10 mouse cellular contexts compared by ENCODE assay signal in the genomic region with DNA sequence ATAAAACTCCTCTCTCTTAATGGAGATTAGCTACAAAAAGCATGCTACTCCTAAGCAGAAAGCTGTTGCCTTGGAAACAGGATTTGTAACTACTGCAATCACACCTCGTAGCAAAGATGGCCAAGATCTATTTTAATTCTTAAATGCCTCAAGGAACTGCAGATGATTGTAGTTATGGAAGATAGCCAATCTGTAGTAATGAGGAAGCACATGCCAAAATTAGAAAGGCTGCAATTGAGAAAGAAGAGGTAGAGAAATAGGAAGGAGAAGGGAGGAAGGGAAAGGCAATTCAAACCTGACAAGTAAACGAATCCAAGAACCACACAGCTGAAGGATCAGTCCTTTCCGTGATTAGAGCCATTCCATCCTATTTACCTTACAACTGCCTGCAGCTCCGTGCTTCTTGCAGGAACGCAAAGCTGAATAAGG. TPM values are rescaled to one million over a fixed set of nuclear protein-coding genes. Genes with fewer than 3 reads are reported as not detected.
DNase-seq lines count a peak whose midpoint lies in the region; ATAC-seq and TF ChIP-seq lines count a peak whose summit lies in the region.
"Had no signal": no experiment of that assay in that cellular context is flagged by ENCODE, and none has a peak within 500 bp of the region (broad histone marks: within the 10 kb centered on the region; RNA-seq: fewer than 3 reads in every experiment).

No protein-coding gene starts in this region.

- ATAC-seq in hindbrain, embryonic 15.5 days (ENCODE audit: low FRiP score, low read depth) = no peak
- ATAC-seq in hindbrain, embryonic 16.5 days = peak; percentile 53; the same call in 1 of the 2 replicates
- ATAC-seq: intestine, embryonic 16.5 days had no signal

- no peak for DNase-seq in hindbrain, embryonic 10.5 days (ENCODE audit: low spot score)
- peak; percentile 29 for DNase-seq in 416B (ENCODE audit: low read depth)
- DNase-seq in MEL (ENCODE audit: low read depth, low spot score) = peak; percentile 41
- DNase-seq in spleen, postnatal 4 days (ENCODE audit: low spot score in 2 of 2) = no peak
- DNase-seq in adrenal gland, adult 8-10 months = no peak
- DNase-seq: adrenal gland, postnatal 10 days had no signal

- peaks cover 39% of the 10 kb centered on the region for H3K4me1 ChIP-seq in hindbrain, embryonic 15.5 days (replicated peaks)
- no peaks in the 10 kb centered on the region for H3K4me1 ChIP-seq in hindbrain, embryonic 10.5 days (replicated peaks)
- H3K4me1 ChIP-seq in MEL (ENCODE audit: control insufficient read depth in 1 of 2, insufficient read depth in 2 of 2, low read length in 2 of 2) = peaks cover 5 to 21% of the 10 kb centered on the region in 2 experiments
- peaks cover 17% of the 10 kb centered on the region for H3K4me1 ChIP-seq in hindbrain, embryonic 16.5 days (ENCODE audit: control insufficient read depth, insufficient read depth, low read depth, low read length)

- WGBS in hindbrain, embryonic 15.5 days = 41% methylated on average over 5 of the region's 5 CpGs
- 73% methylated on average over 5 of the region's 5 CpGs for WGBS in hindbrain, embryonic 10.5 days
- WGBS in hindbrain, embryonic 16.5 days = 39% methylated on average over 5 of the region's 5 CpGs

- no peak overlapping the region for H3K4me3 ChIP-seq in hindbrain, embryonic 15.5 days
- no peak overlapping the region for H3K4me3 ChIP-seq in hindbrain, embryonic 10.5 days
- H3K4me3 ChIP-seq in MEL (ENCODE audit: control insufficient read depth in 1 of 2, insufficient read depth in 1 of 2, low read depth in 2 of 2, low read length in 2 of 2) = no peak overlapping the region
- H3K4me3 ChIP-seq in hindbrain, embryonic 16.5 days (ENCODE audit: low read length) = no peak overlapping the region

- no peaks in the 10 kb centered on the region for H3K9me3 ChIP-seq in hindbrain, embryonic 15.5 days
- no peaks in the 10 kb centered on the region for H3K9me3 ChIP-seq in hindbrain, embryonic 10.5 days
- no peaks in the 10 kb centered on the region for H3K9me3 ChIP-seq in MEL (replicated peaks; ENCODE audit: insufficient read depth, low read length)
- H3K9me3 ChIP-seq in hindbrain, embryonic 16.5 days (ENCODE audit: control insufficient read depth, low read length) = no peaks in the 10 kb centered on the region
- H3K9me3 ChIP-seq: G1E had no signal

- no peak for TF ChIP-seq RAD21 in MEL (IDR thresholded peaks at IDR 0.05; ENCODE audit: low read depth, low read length)

- peak overlapping the region; percentile 11; the same call in 1 of the 2 replicates for H3K4me2 ChIP-seq in hindbrain, embryonic 15.5 days
- peak overlapping the region; percentile 13; the same call in 1 of the 2 replicates for H3K4me2 ChIP-seq in hindbrain, embryonic 16.5 days (ENCODE audit: low read length)

- H3K9ac ChIP-seq in hindbrain, embryonic 15.5 days = no peak overlapping the region
- no peak overlapping the region for H3K9ac ChIP-seq in MEL (ENCODE audit: control insufficient read depth, low read depth, low read length, poor library complexity, severe bottlenecking)
- H3K9ac ChIP-seq in hindbrain, embryonic 16.5 days (ENCODE audit: low read depth, low read length) = no peak overlapping the region

- no peak for TF ChIP-seq CTCF in MEL (IDR thresholded peaks at IDR 0.05 in 2 of 3, conservative IDR thresholded peaks at IDR 0.05 in 1 of 3; ENCODE audit: control insufficient read depth in 1 of 3, insufficient read depth in 1 of 3, low read depth in 2 of 3, low read length in 3 of 3, poor library complexity in 1 of 3, severe bottlenecking in 1 of 3)

- H3K36me3 ChIP-seq in hindbrain, embryonic 15.5 days = no peaks in the 10 kb centered on the region
- no peaks in the 10 kb centered on the region for H3K36me3 ChIP-seq in hindbrain, embryonic 10.5 days
- H3K36me3 ChIP-seq in MEL (ENCODE audit: control insufficient read depth in 1 of 2, insufficient read depth in 2 of 2, low read length in 2 of 2) = peaks cover 0 to 16% of the 10 kb centered on the region in 2 experiments; a peak in 2 of 4 replicates
- no peaks in the 10 kb centered on the region for H3K36me3 ChIP-seq in hindbrain, embryonic 16.5 days (ENCODE audit: control insufficient read depth, insufficient read depth, low read length)
- H3K36me3 ChIP-seq: G1E had no signal

- peak overlapping the region; percentile 67 for H3K27ac ChIP-seq in hindbrain, embryonic 15.5 days (replicated peaks)
- no peak overlapping the region for H3K27ac ChIP-seq in hindbrain, embryonic 10.5 days
- no peak overlapping the region for H3K27ac ChIP-seq in MEL (ENCODE audit: control insufficient read depth, low read depth, low read length)
- H3K27ac ChIP-seq in hindbrain, embryonic 16.5 days (ENCODE audit: low read depth, low read length) = peak overlapping the region; percentile 69

- TF ChIP-seq POLR2A in MEL (IDR thresholded peaks at IDR 0.05; ENCODE audit: control insufficient read depth in 1 of 2, insufficient read depth in 1 of 2, low read depth in 1 of 2, low read length in 2 of 2, poor library complexity in 1 of 2) = no peak

- H3K79me2 ChIP-seq in MEL (ENCODE audit: control insufficient read depth, insufficient read depth, low read length, poor library complexity) = no peaks in the 10 kb centered on the region

- no peaks in the 10 kb centered on the region for H3K27me3 ChIP-seq in hindbrain, embryonic 15.5 days
- no peaks in the 10 kb centered on the region for H3K27me3 ChIP-seq in hindbrain, embryonic 10.5 days (ENCODE audit: insufficient read depth, poor library complexity, severe bottlenecking)
- no peaks in the 10 kb centered on the region for H3K27me3 ChIP-seq in MEL (ENCODE audit: control insufficient read depth in 1 of 2, insufficient read depth in 2 of 2, low read length in 2 of 2)
- H3K27me3 ChIP-seq in hindbrain, embryonic 16.5 days (replicated peaks; ENCODE audit: control insufficient read depth, insufficient read depth, low read length) = no peaks in the 10 kb centered on the region

- no peak for TF ChIP-seq EP300 in MEL (IDR thresholded peaks at IDR 0.05; ENCODE audit: low read depth in 1 of 2, low read length in 2 of 2)

TF ChIP-seq in MEL, 35 proteins besides CTCF, POLR2A, EP300 and RAD21:
- TF ChIP-seq MYC (IDR thresholded peaks at IDR 0.05; ENCODE audit: low read depth, low read length) (no peak), ZKSCAN1 (IDR thresholded peaks at IDR 0.05; ENCODE audit: low read depth, low read length) (no peak), RCOR1 (IDR thresholded peaks at IDR 0.05; ENCODE audit: low read depth, low read length) (0 out of 2 replicates have a peak, but pooled peaks have one; percentile 25), JUND (IDR thresholded peaks at IDR 0.05; ENCODE audit: low read depth, low read length) (no peak), MEF2A (IDR thresholded peaks at IDR 0.05; ENCODE audit: extremely low read depth, insufficient replicate concordance, low read depth, low read length, poor library complexity, severe bottlenecking) (peak; percentile 60; the same call in 1 of the 2 replicates), ETS1 (IDR thresholded peaks at IDR 0.05; ENCODE audit: low read depth, low read length) (peak; percentile 53; the same call in 1 of the 2 replicates), USF2 (IDR thresholded peaks at IDR 0.05; ENCODE audit: borderline replicate concordance in 1 of 2, insufficient read depth in 1 of 2, low read depth in 1 of 2, low read length in 2 of 2) (no peak), CHD1 (IDR thresholded peaks at IDR 0.05; ENCODE audit: low read depth, low read length) (no peak), GABPA (IDR thresholded peaks at IDR 0.05; ENCODE audit: low read depth, low read length) (no peak), BHLHE40 (IDR thresholded peaks at IDR 0.05; ENCODE audit: borderline replicate concordance, low read depth, low read length) (no peak), HCFC1 (IDR thresholded peaks at IDR 0.05; ENCODE audit: low read depth, low read length) (no peak), TAL1 (IDR thresholded peaks at IDR 0.05; ENCODE audit: low read length) (no peak), GATA1 (IDR thresholded peaks at IDR 0.05; ENCODE audit: low read depth, low read length) (no peak), TCF12 (IDR thresholded peaks at IDR 0.05; ENCODE audit: low read depth, low read length) (no peak; the same call in 1 of the 2 replicates), MXI1 (IDR thresholded peaks at IDR 0.05; ENCODE audit: low read depth, low read length) (0 out of 2 replicates have a peak, but pooled peaks have one; percentile 47), NELFE (IDR thresholded peaks at IDR 0.05; ENCODE audit: low read depth, low read length) (no peak), POLR2AphosphoS5 (IDR thresholded peaks at IDR 0.05; ENCODE audit: borderline replicate concordance, low read depth, low read length) (no peak), SMC3 (IDR thresholded peaks at IDR 0.05; ENCODE audit: low read depth, low read length) (no peak), TBP (IDR thresholded peaks at IDR 0.05; ENCODE audit: low read depth, low read length) (no peak), ZC3H11A (IDR thresholded peaks at IDR 0.05; ENCODE audit: low read depth, low read length) (no peak)

RNA-seq across cellular contexts. Expression of a gene that starts 27.5 kb away (rescaled TPM):
- 19.8 and 21.1 TPM in 2 replicates for polyA plus RNA-seq in hindbrain, embryonic 15.5 days (2015; fragmentation: Nextera tagmentation; extraction: Ambion mirVana)
- polyA plus RNA-seq in hindbrain, embryonic 10.5 days (2016; fragmentation: Nextera tagmentation; extraction: Ambion mirVana) = 11.0 and 11.9 TPM in 2 replicates
- 1.9 and 2.3 TPM in 2 replicates for total RNA-seq in MEL (2012; rRNA removed)
- 1 to 10 TPM in 1 of 2 experiments, not detected in 1; 4.4 TPM for polyA plus RNA-seq in MEL (2012; ENCODE audit: insufficient read depth in 1 of 2, insufficient read length in 2 of 2, low read depth in 1 of 2, low replicate concordance in 2 of 2, missing spikeins in 1 of 2)
- polyA plus RNA-seq in hindbrain, embryonic 16.5 days (2015; fragmentation: Nextera tagmentation; extraction: Ambion mirVana) = 19.5 TPM in 2 replicates
- 10 to 100 TPM; 11.6 to 30.3 (median 23.4) TPM for total RNA-seq in adrenal gland, adult 8-10 months (2022)

Comparison
In these comparisons a context has a peak if more than half of its experiments do, and no peak if none do; other contexts are left out.
1. H3K27ac ChIP-seq: peak in hindbrain, embryonic 15.5 days (single experiment) and hindbrain, embryonic 16.5 days (single experiment); none in hindbrain, embryonic 10.5 days (single experiment) and MEL (single experiment).
2. DNase-seq: peak in 416B (single experiment) and MEL (single experiment); none in hindbrain, embryonic 10.5 days (single experiment), spleen, postnatal 4 days (0 of 2) and adrenal gland, adult 8-10 months (single experiment).